Mouse (Mus musculus) cerebellum, adult 11 months (tissue): ENCODE data around the gene Tgoln1.

ENCODE experiments used
- DNase-seq: peaks from one replicate; pipeline ENCODE4 v3.0.0; 2022

Tgoln1 gene

GRCm38 (mm10) chr6:72627276-72627675 is 10.5 kb upstream of the Tgoln1 start:
- DNase-seq, result no peak

DNA sequence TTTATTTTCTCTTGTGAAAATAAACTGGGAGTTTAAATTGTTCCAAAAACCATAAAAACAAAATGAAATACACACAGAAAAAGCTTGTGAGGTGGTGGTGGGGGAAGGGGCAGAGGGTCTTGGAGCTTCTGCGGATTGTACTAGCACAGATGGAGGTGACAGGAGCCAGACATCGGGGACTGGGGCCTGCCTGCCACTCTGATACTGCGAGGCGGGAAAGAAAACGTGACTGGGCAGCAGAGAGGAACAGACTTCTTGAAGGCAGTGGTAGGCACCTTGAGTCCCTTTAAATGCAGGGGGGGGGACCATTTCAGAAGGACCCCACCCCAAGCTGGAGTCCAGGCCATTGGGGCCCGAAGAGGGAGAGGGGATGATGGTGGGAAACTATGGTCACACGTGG is 9.6 kb upstream of the Tgoln1 start:
- no peak for DNase-seq

GRCm38 (mm10) chr6:72623661-72624402 is 7.0 kb upstream of the Tgoln1 start:
- no peak for DNase-seq

GRCm38 (mm10) chr6:72622917-72623316 is 6.1 kb upstream of the Tgoln1 start:
- no peak for DNase-seq

- no peak for DNase-seq
Measured at GRCm38 (mm10) chr6:72620920-72621319, 4.1 kb upstream of the Tgoln1 start.

GRCm38 (mm10) chr6:72619734-72620532 is 3.1 kb upstream of the Tgoln1 start:
- DNase-seq, result no peak

DNA sequence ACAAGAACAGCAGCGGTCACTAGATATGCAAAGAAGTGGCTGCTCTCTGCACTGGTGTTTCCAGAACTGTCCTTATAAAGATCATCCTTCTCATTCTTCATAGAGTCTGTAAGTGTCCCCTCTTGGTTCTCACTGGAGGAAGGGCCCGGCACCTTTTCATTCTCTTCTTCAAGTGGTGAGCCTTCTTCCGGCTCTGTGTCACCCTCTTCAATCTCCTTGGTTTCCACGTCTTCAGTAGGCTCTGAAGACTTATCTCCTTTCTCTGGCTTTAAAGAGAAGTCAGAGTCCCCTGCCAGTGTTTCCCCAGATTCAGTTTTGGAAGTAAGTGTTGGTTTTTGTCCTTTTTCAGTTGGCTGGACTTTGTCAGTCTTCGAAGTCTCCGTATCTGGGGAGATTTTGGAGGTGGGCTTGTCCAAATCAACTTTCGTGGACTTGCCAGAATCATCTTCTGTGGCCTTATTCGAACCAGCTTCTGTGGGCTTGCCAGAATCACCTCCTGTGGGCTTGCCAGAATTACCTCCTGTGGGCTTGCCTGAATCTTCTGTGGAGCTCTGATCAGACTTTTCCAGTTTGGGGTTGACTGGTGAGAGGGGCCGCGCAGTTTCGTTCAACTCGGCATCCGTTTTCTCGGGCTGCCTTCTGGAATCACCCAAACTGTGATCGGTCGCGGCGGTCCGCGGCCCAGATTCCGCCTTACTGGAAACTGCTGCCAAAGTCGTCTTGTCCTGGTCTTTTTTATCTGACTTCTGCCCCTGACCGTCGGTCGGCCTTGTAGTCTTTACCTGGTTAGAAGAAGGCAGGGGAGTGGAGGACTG is 1.0 kb downstream of the Tgoln1 start:
- peak; percentile 29 for DNase-seq

GRCm38 (mm10) chr6:72615151-72615550 is 1.6 kb downstream of the Tgoln1 start:
- DNase-seq, result no peak

DNA sequence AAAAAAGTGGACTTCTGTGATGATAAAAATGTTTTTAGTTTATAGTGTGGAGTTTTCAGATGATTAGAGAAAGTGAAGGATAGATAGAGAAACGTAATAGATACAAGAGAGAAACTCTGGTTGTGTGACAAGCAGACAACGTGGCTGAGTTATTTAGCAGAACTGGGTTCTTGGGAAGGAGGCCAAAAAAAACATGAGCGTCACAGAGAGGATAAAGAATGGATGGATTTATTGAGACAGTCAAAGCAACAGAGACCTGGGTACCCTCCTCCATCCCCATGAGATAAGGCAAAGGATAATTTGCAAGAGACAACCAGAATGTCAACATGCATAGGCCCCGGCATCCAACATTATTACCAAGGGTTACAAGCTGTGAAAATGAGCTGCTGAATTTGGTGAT is 6.5 kb downstream of the Tgoln1 start:
- no peak for DNase-seq

DNA sequence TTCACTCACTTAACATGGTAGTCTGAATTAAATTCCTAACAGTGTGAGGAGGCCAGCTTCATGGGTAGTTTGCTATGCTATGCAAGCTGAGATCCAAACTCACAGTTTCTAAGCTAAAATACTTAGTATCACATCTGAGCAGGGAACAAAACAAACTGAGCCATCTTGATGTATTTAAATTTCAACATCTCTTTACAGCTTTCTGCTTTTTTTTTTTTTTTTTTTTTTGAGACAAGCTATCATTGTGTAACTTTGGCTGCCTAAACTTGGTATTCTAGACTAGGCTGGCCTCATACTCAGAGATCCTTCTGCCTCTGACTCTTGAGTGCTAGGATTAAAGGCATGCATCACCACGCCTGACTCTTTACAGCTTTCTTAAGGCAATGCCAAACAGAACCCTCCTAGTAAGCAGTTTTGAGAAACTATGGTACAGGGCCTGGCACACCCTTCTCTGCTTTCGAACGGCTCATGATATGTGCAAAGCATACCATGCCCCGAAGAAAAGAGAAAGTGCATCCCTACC is 8.1 kb downstream of the Tgoln1 start:
- no peak for DNase-seq

- DNase-seq, result no peak
Measured at GRCm38 (mm10) chr6:72607676-72608075, 9.1 kb downstream of the Tgoln1 start.

DNA sequence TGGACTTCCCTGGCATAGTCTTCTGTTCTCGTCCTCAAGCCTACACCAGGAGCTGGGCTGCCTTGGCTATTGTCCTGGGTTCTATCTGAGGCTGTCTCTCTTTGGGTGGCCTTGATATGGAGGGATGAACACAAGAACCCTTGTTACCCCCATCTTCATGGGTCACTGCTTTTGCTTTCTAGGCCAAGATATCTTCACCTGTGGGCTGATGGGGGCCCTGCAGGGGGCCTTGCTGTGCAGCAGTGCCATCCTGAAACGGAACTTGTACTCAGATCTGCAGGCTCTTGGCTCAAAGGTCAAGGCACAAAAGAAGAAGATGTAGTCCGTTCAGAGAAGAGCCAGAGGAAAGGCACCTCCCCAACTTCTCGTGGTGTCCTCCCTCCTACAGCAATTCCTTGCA is 9.7 kb downstream of the Tgoln1 start:
- no peak for DNase-seq

- no peak for DNase-seq
Measured at GRCm38 (mm10) chr6:72604066-72604465, 12.7 kb downstream of the Tgoln1 start.

DNA sequence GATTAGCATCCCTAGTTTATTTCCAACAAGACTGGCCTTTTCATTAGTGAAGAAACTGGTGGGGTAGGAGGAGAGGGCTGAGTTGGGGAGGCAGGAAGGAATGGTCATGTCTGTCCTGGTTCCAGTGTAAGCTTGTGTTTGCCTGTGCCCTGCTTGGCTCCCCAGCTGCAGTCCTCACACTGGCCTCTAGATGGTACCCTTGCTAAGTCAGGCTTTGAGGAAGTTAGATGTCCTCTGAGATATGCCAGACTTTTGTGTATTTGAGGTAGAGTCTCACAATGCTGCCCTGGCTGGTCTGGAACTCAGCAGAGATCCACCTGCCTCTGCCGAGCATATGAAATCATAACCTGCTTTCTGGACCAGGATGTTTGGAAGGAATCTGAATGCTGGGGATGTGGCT is 15.1 kb downstream of the Tgoln1 start:
- DNase-seq, result peak; percentile 57

DNA sequence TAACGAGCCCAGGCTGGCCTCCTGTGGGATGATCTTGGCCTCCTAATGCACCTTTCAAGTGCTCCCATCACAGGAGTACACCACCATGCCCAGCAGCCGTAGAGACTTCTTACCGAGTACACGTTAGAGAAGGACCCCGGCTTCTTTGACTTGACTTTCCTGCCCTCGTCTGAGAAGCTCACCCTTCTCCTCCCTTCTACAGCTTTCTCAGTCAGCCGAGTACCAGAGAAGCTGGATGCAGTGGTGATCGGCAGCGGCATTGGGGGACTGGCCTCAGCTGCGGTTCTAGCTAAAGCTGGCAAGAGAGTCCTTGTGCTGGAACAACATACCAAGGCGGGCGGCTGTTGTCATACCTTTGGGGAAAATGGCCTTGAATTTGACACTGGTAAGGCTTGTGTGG is 16.0 kb downstream of the Tgoln1 start:
- no peak for DNase-seq

DNA sequence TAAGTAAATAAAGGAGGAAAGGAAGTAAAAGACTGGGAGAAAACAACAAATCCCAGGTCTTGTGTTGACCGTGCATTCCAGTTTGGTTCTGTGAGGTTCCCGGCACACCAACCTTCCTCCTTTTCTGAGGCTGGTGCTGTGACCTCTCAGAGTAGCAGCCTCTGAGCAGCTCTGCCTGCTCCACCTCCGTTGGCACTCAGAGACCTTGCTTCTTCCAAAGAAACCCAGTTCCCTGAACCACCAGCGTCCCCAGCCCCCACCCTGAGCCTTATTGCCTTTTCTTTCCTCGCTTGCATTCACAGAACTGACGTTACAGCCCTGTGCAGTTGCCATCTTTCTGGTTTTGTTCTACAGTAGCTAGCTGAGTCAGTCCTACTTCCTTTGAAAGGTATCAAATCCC is 16.6 kb downstream of the Tgoln1 start:
- DNase-seq, result no peak

- peak; percentile 51 for DNase-seq
Measured at GRCm38 (mm10) chr6:72598791-72599557, 17.8 kb downstream of the Tgoln1 start.

GRCm38 (mm10) chr6:72597956-72598753 is 18.6 kb downstream of the Tgoln1 start, which contains the start of the genes Elmod3 and Retsat:
Elmod3 (minus strand) TSS chr6:72598413.
Retsat (plus strand) TSS chr6:72598475.
- peak; percentile 81 for DNase-seq

DNA sequence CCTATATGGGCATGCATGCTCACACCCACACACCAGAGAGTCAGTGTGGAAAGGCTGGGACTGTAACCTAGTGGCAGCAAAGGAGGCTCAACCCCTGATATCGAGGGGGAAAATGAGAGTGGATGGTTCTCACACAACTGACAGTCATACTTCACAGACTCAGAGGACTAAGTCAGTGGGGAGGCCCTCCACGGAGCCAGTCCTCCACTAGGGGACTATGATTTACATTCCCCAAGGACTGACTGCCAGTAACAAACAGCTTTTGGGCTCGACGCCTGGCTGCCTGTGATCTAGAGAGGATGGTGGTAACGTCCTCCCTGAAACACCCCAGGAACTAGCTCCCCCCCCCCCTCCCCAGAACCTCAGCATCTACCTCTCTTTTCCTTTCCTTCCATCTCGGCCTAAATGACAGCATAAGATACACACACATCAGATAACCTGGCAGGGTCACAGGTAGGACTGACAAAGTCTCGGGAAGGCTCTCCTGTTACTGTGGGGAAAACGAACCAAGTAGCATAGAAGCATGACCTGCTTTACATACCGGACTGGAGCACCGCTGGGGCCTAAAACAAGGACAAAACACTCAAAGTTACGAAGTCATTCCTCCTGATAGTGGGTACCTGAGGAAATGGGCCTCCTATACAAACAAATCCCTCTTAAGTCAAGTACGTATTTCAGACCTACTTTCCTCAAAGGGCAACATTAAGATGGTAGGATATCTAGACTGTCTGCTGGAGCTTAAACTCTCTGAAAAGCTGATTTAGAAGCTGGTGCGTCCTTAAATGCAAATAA is 19.5 kb downstream of the Tgoln1 start:
- no peak for DNase-seq

GRCm38 (mm10) chr6:72593914-72594313 is 22.9 kb downstream of the Tgoln1 start:
- no peak for DNase-seq
